Mouse (Mus musculus) heart, adult 2 months (tissue): ENCODE data around the gene Gpr63.
"Not testable (repeated sequence)": the region's sequence is repeated elsewhere in the genome, so short reads cannot be mapped to it uniquely, and the experiment has no call there.

ENCODE experiments used
- CTCF ChIP-seq: fragments of 200-600 bp; IDR thresholded peaks from 2 replicates; pipeline ENCODE4 v1.8.1; 2022; ENCODE audit warnings: antibody characterized with exemption, mild to moderate bottlenecking, moderate library complexity
- POLR2A ChIP-seq: fragments of 200-500 bp; IDR thresholded peaks from 2 replicates; pipeline ENCODE4 v1.6.1; 2011; ENCODE audit warnings: mild to moderate bottlenecking, low read depth, low read length, control low read depth; ENCODE audit not compliant: insufficient read depth

- not testable (repeated sequence) for TF ChIP-seq POLR2A, CTCF
Observed at GRCm38 (mm10) chr4:25009328-25009727, 43.1 kb downstream of the Gpr63 start.
